Mouse (Mus musculus): ENCODE data around the gene Hist1h3c. TPM values are rescaled to one million over a fixed set of nuclear protein-coding genes. Genes with fewer than 3 reads are reported as not detected.

Gene Hist1h3c
- total RNA-seq, 2 experiments from 2014 or later: 24.5 to 507 TPM

GRCm38 (mm10) chr13:23740910-23741309 lies 4.5 kb downstream of the Hist1h3c start:
- no peak for ATAC-seq (replicated peaks; ENCODE audit: poor library complexity, severe bottlenecking)

- ATAC-seq (replicated peaks; ENCODE audit: poor library complexity, severe bottlenecking): no peak
Measured at GRCm38 (mm10) chr13:23740256-23740840, 5.1 kb downstream of the Hist1h3c start.

GRCm38 (mm10) chr13:23739922-23740252 lies 5.5 kb downstream of the Hist1h3c start:
- ATAC-seq (replicated peaks; ENCODE audit: poor library complexity, severe bottlenecking): no peak

GRCm38 (mm10) chr13:23739069-23739921 lies 6.1 kb downstream of the Hist1h3c start:
- peak; percentile 72 for ATAC-seq (replicated peaks; ENCODE audit: poor library complexity, severe bottlenecking)

- peak; percentile 68 for ATAC-seq (replicated peaks; ENCODE audit: poor library complexity, severe bottlenecking)
Measured at GRCm38 (mm10) chr13:23738677-23739068, 6.7 kb downstream of the Hist1h3c start, which contains the start of gene Hist1h1c. TSS of gene Hist1h1c (plus strand) at chr13:23738808.

GRCm38 (mm10) chr13:23738041-23738440 lies 7.4 kb downstream of the Hist1h3c start:
- ATAC-seq (replicated peaks; ENCODE audit: poor library complexity, severe bottlenecking): no peak

GRCm38 (mm10) chr13:23737091-23737490 lies 8.3 kb downstream of the Hist1h3c start:
- ATAC-seq (replicated peaks; ENCODE audit: poor library complexity, severe bottlenecking): no peak

GRCm38 (mm10) chr13:23732156-23732804 lies 13.1 kb downstream of the Hist1h3c start:
- peak; percentile 66; the same call in 1 of the 2 replicates for ATAC-seq (replicated peaks; ENCODE audit: poor library complexity, severe bottlenecking)

- ATAC-seq (replicated peaks; ENCODE audit: poor library complexity, severe bottlenecking): no peak
Measured at GRCm38 (mm10) chr13:23730479-23730878, 14.9 kb downstream of the Hist1h3c start.

GRCm38 (mm10) chr13:23729706-23730105 lies 15.7 kb downstream of the Hist1h3c start:
- no peak for ATAC-seq (replicated peaks; ENCODE audit: poor library complexity, severe bottlenecking)

- ATAC-seq (replicated peaks; ENCODE audit: poor library complexity, severe bottlenecking): peak; percentile 76
Measured at GRCm38 (mm10) chr13:23729192-23729525, 16.2 kb downstream of the Hist1h3c start.

- ATAC-seq (replicated peaks; ENCODE audit: poor library complexity, severe bottlenecking): peak; percentile 34
Measured at GRCm38 (mm10) chr13:23728472-23729191, 16.8 kb downstream of the Hist1h3c start.

GRCm38 (mm10) chr13:23725213-23725612 lies 20.2 kb downstream of the Hist1h3c start:
- no peak for ATAC-seq (replicated peaks; ENCODE audit: poor library complexity, severe bottlenecking)

GRCm38 (mm10) chr13:23724239-23724638 lies 21.2 kb downstream of the Hist1h3c start:
- ATAC-seq (replicated peaks; ENCODE audit: poor library complexity, severe bottlenecking): no peak

- ATAC-seq (replicated peaks; ENCODE audit: poor library complexity, severe bottlenecking): 0 out of 2 replicates have a peak, but pooled peaks have one; percentile 41
Measured at GRCm38 (mm10) chr13:23717593-23718245, 27.7 kb downstream of the Hist1h3c start.

- no peak for ATAC-seq (replicated peaks; ENCODE audit: poor library complexity, severe bottlenecking)
Measured at GRCm38 (mm10) chr13:23717176-23717575, 28.2 kb downstream of the Hist1h3c start.

GRCm38 (mm10) chr13:23716261-23717042 lies 28.9 kb downstream of the Hist1h3c start:
- ATAC-seq (replicated peaks; ENCODE audit: poor library complexity, severe bottlenecking): peak; percentile 57

GRCm38 (mm10) chr13:23710374-23711089 lies 34.9 kb downstream of the Hist1h3c start, which contains the start of gene Hfe:
TSS of gene Hfe (minus strand) at chr13:23710854.
- ATAC-seq (replicated peaks; ENCODE audit: poor library complexity, severe bottlenecking): peak; percentile 41
